Mouse (Mus musculus): ENCODE data around the gene Art4. TPM values are rescaled to one million over a fixed set of nuclear protein-coding genes. Genes with fewer than 3 reads are reported as not detected.

Art4 gene
- not detected for total RNA-seq (2021)
- long read RNA-seq, experiment 1 = 0 reads
- long read RNA-seq, experiment 2 = 0 reads

- Histone ChIP-seq H3K27ac (no peak within 1 kb of the TSS), H3K4me3 (no peak within 1 kb of the TSS)
- no peak for TF ChIP-seq CTCF (conservative IDR thresholded peaks at IDR 0.05)
- DNase-seq (ENCODE audit: low spot score in 2 of 2) = no peak
Measured at GRCm38 (mm10) chr6:136857186-136857872, at the start of gene Art4. Gene Art4 (minus strand): TSS chr6:136857733.

DNA sequence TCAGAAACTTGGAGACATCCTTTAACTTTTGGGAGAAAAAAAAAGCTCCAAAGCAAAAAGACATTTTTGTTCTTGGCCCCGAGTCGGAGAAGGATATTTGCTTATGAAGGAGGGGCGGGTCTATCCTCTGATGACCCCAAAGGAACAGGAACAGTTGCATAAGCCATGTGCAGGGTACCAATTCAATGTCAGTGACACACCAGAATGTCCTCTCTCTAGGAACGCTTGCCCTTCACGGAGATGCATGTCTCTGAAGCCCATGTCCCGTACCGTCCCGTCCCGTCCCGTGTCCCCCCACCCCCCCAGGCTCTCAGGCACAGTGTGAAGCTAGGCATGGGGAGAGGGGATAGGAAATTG is 49.4 kb upstream of the Art4 start:
- H3K4me3 ChIP-seq = no peak overlapping the region
- DNase-seq (ENCODE audit: low spot score in 2 of 2) = no peak
- no peak for TF ChIP-seq CTCF (conservative IDR thresholded peaks at IDR 0.05)
- H3K27ac ChIP-seq = no peak overlapping the region

DNA sequence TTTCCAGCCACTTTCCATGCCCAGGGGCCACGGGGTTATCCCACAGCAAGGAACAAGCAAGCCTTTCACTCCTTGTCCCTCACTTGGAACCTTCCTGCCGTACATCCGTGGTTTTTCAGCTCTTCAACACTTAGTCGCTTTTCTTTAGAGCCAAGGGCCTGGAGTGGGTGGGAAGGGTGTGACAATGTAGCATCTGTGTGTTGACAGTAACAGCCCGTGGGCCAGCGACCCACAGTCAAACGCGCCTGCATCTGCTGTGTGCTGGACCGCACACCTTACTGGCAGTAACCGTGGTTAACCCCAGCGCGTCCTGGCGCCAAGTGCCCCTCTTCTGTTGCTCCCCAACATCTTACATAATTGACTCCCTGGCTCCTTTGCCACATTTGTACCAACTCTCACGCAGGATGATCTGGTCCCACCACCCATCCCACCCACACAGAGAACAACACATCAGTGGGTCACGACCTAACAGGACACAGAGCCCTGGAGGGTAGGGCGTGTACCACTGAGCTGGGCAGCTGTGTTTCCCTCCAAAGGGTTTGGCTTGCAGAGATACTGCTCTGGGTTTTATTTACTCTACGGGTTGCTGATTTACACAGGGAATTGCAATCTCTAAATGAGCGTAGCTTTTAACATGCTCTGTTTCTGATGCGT is 48.9 kb upstream of the Art4 start:
- TF ChIP-seq CTCF (conservative IDR thresholded peaks at IDR 0.05) = no peak
- no peak for DNase-seq (ENCODE audit: low spot score in 2 of 2)
- Histone ChIP-seq H3K27ac (no peak overlapping the region), H3K4me3 (no peak overlapping the region)

DNA sequence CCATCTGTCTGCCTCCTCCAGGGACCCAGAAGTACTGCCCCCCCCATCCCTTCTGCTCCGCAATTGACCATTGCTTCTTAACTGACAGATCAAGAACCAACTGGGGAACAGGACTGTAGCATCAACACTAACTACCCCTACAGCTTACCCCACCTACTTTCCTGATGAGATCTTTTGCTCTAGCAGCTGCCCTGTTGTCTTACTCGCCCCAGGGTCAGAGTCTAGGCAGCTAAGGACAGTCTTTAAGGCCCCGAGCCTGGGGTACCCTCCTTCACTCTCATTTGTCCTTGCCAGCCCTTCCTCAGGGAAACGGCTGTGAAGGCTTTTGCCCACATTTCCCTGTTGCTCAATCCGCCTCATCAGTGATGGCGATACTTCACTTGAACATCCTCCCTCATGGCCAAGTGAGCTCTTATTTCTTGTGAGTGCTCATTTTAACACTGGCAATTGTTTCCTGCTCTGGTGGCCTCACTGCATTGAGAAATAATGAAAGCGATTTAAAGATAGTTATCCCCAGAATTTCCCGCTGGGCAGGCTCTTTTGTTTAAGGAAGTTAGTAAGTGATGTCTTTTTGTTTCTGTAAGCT is 46.4 kb upstream of the Art4 start:
- DNase-seq (ENCODE audit: low spot score in 2 of 2) = no peak
- Histone ChIP-seq H3K4me3 (no peak overlapping the region), H3K27ac (no peak overlapping the region)
- TF ChIP-seq CTCF (conservative IDR thresholded peaks at IDR 0.05) = no peak

DNA sequence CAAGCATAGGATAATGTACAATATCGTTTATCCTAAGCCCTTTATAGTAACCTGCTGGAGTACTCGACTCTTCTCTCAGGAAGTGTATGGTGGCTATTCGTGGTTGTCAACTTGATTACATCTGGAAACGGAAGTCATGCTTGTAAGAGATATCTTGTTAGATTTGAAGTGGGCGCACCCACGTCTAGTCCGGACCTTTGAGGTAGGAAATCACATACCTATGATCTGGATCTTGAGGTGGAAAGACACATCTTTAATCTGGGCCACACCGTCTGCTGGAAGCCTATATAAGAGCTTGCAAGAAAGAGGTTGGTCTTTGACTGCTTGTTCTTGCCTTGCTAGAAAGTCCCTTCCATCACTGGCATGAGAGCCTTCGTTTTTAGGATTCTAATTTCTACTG is 45.0 kb upstream of the Art4 start:
- no peak overlapping the region for H3K27ac ChIP-seq
- TF ChIP-seq CTCF (conservative IDR thresholded peaks at IDR 0.05) = no peak
- no peak for DNase-seq (ENCODE audit: low spot score in 2 of 2)
- H3K4me3 ChIP-seq = no peak overlapping the region

DNA sequence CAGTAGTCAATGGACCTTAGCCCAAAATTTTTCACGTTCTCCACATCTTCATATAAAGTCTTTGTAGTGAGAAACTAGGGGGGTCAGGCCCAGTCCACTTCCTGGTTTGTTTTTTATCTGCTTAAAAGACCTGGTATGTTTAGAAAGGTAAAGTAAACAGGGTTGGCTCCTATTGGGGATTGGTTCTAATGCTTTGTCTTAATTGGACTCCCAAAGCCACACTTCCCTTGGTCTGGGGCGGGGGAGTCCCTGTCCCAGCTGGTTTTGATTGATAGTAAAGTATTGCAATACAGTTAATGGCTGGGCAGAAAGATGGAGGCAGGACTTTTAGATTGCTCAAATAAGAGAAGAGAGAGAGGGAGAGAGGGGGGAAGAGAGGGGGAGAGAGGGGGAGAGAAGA is 43.5 kb upstream of the Art4 start:
- TF ChIP-seq CTCF (conservative IDR thresholded peaks at IDR 0.05) = no peak
- Histone ChIP-seq H3K4me3 (no peak overlapping the region), H3K27ac (no peak overlapping the region)
- no peak for DNase-seq (ENCODE audit: low spot score in 2 of 2)

DNA sequence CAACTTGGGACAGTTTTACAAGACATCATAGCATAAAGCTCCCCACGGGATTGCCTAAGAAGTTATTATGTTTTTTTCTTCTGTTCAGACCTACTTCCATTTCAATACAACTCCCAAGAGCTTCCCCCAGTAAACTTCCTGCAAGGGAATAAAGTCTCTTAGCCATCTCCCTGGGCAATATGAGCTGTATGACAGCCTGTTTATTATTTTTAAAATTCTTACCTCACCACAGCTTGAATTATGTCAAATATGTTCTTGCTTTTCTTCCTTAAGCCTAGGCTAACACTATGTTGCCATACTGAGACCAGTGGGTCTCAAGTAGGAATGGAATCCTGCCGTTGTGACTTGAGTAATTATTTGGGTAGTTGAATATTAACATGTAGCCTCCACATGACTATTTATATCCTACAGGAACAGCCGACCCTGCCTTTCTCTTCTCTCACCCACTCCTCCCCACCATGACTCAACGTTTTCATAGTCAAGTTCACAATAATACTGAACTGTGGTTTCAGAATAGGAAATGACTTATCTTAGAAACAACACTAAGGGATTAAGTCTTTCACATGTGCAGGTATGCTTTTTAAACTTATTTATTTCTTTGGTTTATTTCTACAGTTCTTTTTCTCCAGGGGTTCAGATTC is 43.0 kb upstream of the Art4 start:
- no peak for TF ChIP-seq CTCF (conservative IDR thresholded peaks at IDR 0.05)
- Histone ChIP-seq H3K27ac (no peak overlapping the region), H3K4me3 (no peak overlapping the region)
- DNase-seq (ENCODE audit: low spot score in 2 of 2) = no peak

DNA sequence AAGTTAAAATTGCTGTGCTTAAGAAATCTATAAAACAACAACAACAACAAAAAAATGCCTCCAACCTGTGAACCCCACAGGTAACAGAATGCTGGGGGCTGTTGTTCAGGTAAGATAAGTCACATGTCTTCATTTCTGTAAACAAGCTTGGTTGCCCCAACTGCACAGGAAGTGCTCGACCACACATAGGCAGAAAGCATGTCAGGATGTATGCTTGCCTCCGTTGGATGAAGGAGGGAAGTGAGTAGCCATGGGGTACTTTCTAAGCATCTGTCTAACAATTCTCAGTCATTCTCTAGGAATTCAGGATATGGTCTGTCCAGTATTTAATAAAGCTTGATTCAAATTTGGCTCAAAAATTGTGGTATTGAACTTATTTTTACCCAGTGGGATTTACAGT is 41.4 kb upstream of the Art4 start:
- no peak for TF ChIP-seq CTCF (conservative IDR thresholded peaks at IDR 0.05)
- DNase-seq (ENCODE audit: low spot score in 2 of 2) = no peak
- no peak overlapping the region for H3K4me3 ChIP-seq
- no peak overlapping the region for H3K27ac ChIP-seq

DNA sequence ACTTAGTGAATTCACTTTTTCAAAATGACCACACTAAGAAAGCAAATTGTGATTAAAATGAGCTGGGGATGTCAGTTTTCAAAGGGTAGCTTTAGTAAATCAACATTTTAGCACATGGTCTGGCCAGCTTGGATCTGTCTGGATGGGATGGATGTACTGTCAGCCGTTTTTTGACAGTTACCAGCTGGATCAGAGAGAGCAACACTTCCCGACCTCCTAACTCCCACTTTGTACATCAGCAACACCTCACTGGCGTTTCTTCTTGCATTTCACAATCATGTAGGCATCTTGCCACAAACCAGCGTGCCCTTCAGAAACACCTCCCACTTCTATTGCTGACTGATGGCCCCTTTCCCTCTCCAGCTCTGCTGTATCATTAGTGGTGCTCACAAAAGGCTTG is 40.7 kb upstream of the Art4 start:
- TF ChIP-seq CTCF (conservative IDR thresholded peaks at IDR 0.05) = no peak
- Histone ChIP-seq H3K27ac (no peak overlapping the region), H3K4me3 (no peak overlapping the region)
- no peak for DNase-seq (ENCODE audit: low spot score in 2 of 2)

- Histone ChIP-seq H3K27ac (no peak overlapping the region), H3K4me3 (no peak overlapping the region)
- TF ChIP-seq CTCF (conservative IDR thresholded peaks at IDR 0.05) = no peak
- no peak for DNase-seq (ENCODE audit: low spot score in 2 of 2)
Measured at GRCm38 (mm10) chr6:136897789-136898188, 40.3 kb upstream of the Art4 start.

DNA sequence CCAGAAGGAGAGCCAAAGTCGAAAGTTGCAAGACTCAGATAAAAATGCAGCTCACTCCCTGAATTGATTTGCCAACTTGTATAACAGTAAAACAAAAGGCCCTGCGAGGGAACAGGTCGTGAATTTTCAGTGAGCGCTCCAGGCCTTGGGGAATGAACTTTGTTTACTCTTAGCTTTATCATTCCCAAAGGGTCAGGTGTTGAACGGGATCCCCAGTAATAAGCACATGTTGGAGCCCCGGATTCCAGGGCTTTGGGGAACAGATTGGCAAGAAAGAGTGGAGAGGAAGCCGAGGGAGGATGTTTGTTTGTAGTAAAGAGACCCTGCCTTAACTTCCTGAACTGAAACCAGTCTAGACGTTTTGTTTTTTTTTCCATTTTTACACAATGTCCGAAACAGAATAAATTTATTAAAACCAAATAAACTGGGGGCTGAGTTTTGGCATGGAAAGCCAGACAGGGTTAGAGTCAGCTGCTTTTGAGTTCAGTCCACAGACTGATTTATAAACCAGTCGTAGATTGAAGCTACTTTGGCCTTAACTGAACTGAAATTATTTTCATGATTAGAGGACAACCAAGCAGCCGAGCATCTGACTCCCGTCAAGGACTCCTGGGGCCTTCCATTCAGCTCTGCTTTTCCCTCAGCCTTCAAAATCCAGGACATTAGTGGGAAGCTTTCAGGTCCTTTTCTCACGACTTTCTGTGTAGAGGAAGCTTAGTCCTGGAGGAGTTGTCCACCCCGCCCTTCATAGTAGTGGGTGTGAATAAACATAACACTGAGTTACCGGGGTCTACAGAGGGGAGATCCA is 37.2 kb upstream of the Art4 start:
- DNase-seq (ENCODE audit: low spot score in 2 of 2) = no peak

GRCm38 (mm10) chr6:136892002-136892401 is 34.5 kb upstream of the Art4 start:
- no peak for DNase-seq (ENCODE audit: low spot score in 2 of 2)
- no peak for TF ChIP-seq CTCF (conservative IDR thresholded peaks at IDR 0.05)
- no peak overlapping the region for H3K27ac ChIP-seq
- H3K4me3 ChIP-seq = no peak overlapping the region

More for the DNA sequence above, 37.2 kb upstream of the Art4 start:
- 0 out of 2 replicates have a peak overlapping the region, but pooled peaks have one; percentile 3 for H3K27ac ChIP-seq
- H3K4me3 ChIP-seq = no peak overlapping the region
- TF ChIP-seq CTCF (conservative IDR thresholded peaks at IDR 0.05) = no peak

GRCm38 (mm10) chr6:136889554-136889953 is 32.0 kb upstream of the Art4 start:
- DNase-seq (ENCODE audit: low spot score in 2 of 2) = peak in 1 of 2 experiments; percentile 49
- no peak for TF ChIP-seq CTCF (conservative IDR thresholded peaks at IDR 0.05)
- Histone ChIP-seq H3K27ac (no peak overlapping the region), H3K4me3 (no peak overlapping the region)
